ENCODE assay signal across 1 mouse cellular context in the genomic region with DNA sequence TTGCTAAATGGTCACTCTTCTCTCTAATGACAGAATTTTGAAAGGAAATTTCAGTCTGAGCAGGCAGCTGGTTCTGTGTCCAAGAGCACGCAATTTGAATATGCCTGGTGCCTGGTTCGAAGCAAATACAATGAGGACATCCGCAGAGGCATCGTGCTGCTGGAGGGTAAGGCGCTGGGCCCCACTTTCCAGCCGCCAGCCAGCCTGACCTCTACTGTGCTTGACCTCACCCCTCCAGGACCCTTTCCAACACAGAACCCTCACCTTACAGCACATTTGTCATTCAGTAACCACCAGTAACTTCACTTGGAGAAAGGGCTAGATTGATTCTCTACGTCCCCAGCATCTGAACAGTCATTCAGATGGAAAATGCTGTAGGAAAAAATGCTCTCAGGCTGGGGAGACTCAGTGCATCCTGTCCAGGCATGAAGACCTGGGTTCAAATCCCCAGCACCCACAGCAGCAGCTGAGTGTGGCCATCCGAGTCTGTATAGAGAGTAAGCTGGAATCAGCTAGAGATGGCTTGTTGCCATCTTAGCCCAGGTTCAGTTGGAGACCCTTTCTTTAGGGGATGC.
TF ChIP-seq lines count a peak whose summit lies in the region.

No protein-coding gene starts in this region.

TF ChIP-seq in MEL, 35 proteins besides CTCF, POLR2A, EP300 and RAD21:
- TF ChIP-seq ZNF384 (IDR thresholded peaks at IDR 0.05; ENCODE audit: low read depth, low read length), result no peak
- no peak for TF ChIP-seq HCFC1 (IDR thresholded peaks at IDR 0.05; ENCODE audit: low read depth, low read length)
- TF ChIP-seq USF2 (IDR thresholded peaks at IDR 0.05; ENCODE audit: borderline replicate concordance in 1 of 2, insufficient read depth in 1 of 2, low read depth in 1 of 2, low read length in 2 of 2), result no peak
- TF ChIP-seq TAL1 (IDR thresholded peaks at IDR 0.05; ENCODE audit: low read length), result no peak
- no peak for TF ChIP-seq MYB (IDR thresholded peaks at IDR 0.05; ENCODE audit: low read depth, low read length)
- TF ChIP-seq USF1 (IDR thresholded peaks at IDR 0.05; ENCODE audit: low read depth, low read length), result no peak
- TF ChIP-seq CHD2 (IDR thresholded peaks at IDR 0.05; ENCODE audit: low read length), result no peak
- no peak for TF ChIP-seq SMC3 (IDR thresholded peaks at IDR 0.05; ENCODE audit: low read depth, low read length)
- TF ChIP-seq NELFE (IDR thresholded peaks at IDR 0.05; ENCODE audit: low read depth, low read length), result no peak
- TF ChIP-seq GABPA (IDR thresholded peaks at IDR 0.05; ENCODE audit: low read depth, low read length), result no peak
- TF ChIP-seq SIN3A (IDR thresholded peaks at IDR 0.05; ENCODE audit: low read length), result no peak
- no peak for TF ChIP-seq POLR2AphosphoS2 (IDR thresholded peaks at IDR 0.05; ENCODE audit: low read length)
- TF ChIP-seq KAT2A (conservative IDR thresholded peaks at IDR 0.05; ENCODE audit: low read depth, low read length), result no peak
- TF ChIP-seq NRF1 (IDR thresholded peaks at IDR 0.05; ENCODE audit: insufficient read depth, low read depth, low read length, poor library complexity, severe bottlenecking), result no peak
- TF ChIP-seq TCF12 (IDR thresholded peaks at IDR 0.05; ENCODE audit: low read depth, low read length), result no peak
- TF ChIP-seq MXI1 (IDR thresholded peaks at IDR 0.05; ENCODE audit: low read depth, low read length), result no peak
